Mouse (Mus musculus) testis, adult 2 months (tissue): Measurements from ENCODE around the gene Arid1a. TPM values are rescaled to one million over a fixed set of nuclear protein-coding genes. Genes with fewer than 3 reads are reported as not detected.

Experiments
- H3K27ac ChIP-seq: fragments of 200-500 bp; 2 replicates; pipeline ENCODE4 v1.5.1; 2012; ENCODE audit warnings: low read depth, low read length; ENCODE audit not compliant: control insufficient read depth, insufficient read depth
- H3K27me3 ChIP-seq: fragments of 200-500 bp; 2 replicates; pipeline ENCODE4 v1.6.1; 2012; ENCODE audit warnings: mild to moderate bottlenecking, low read length, moderate library complexity; ENCODE audit not compliant: control insufficient read depth, insufficient read depth
- H3K36me3 ChIP-seq: fragments of 200-500 bp; 2 replicates; pipeline ENCODE4 v1.6.1; 2012; ENCODE audit warnings: mild to moderate bottlenecking, low read length; ENCODE audit not compliant: control insufficient read depth, insufficient read depth
- H3K4me1 ChIP-seq: fragments of 200-500 bp; 2 replicates; pipeline ENCODE4 v1.6.1; 2012; ENCODE audit warnings: low read length; ENCODE audit not compliant: control insufficient read depth, insufficient read depth
- H3K4me3 ChIP-seq: fragments of 200-500 bp; 2 replicates; pipeline ENCODE4 v1.5.1; 2012; ENCODE audit warnings: low read depth, mild to moderate bottlenecking, low read length, moderate library complexity, mixed read lengths; ENCODE audit not compliant: control insufficient read depth
- CTCF ChIP-seq: fragments of 200-500 bp; IDR thresholded peaks from 2 replicates; pipeline ENCODE4 v1.5.1; 2012; ENCODE audit warnings: low read depth, mild to moderate bottlenecking, inconsistent platforms, low read length, moderate library complexity; ENCODE audit not compliant: control insufficient read depth, insufficient read depth, insufficient replicate concordance
- POLR2A ChIP-seq: fragments of 200-500 bp; IDR thresholded peaks from 2 replicates; pipeline ENCODE4 v1.6.1; 2012; ENCODE audit warnings: low read depth, mild to moderate bottlenecking, inconsistent platforms, low read length, moderate library complexity; ENCODE audit not compliant: control insufficient read depth
- polyA plus RNA-seq: library from polyadenylated mRNA; depleted of rRNA; stranded (reverse); fragments of >200 nt; gene quantifications from 2 replicates; pipeline ENCODE4 v1.2.3, GENCODE M21; 2012

Gene Arid1a
- polyA plus RNA-seq, 1 experiment = 36.4 TPM

DNA sequence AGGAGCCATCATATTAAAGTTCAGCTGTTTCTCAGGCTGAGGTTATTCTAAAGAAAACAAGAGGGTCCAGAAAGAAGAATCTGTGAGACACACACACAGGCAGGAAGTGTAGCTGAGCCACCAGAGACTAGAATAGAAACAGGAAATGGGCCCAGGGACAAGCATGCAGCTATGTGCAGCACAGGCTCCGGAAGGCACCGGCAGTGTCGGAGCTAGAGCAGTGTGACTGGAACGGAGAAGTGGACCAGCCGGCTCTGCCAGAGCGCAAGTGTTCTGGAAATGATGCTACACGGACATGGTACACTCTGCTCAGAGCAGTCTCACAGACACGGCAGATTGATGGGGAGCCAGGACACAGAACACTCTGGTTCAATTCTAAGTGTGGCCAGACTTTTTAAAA is 49.6 kb downstream of the Arid1a start:
- Histone ChIP-seq H3K4me1 (no peaks in the 10 kb centered on the region; the same call in 1 of the 2 replicates), H3K36me3 (no peaks in the 10 kb centered on the region), H3K4me3 (no peak overlapping the region), H3K27me3 (no peaks in the 10 kb centered on the region), H3K27ac (peak overlapping the region; percentile 61; the same call in 1 of the 2 replicates)
- TF ChIP-seq CTCF (no peak), POLR2A (no peak)

DNA sequence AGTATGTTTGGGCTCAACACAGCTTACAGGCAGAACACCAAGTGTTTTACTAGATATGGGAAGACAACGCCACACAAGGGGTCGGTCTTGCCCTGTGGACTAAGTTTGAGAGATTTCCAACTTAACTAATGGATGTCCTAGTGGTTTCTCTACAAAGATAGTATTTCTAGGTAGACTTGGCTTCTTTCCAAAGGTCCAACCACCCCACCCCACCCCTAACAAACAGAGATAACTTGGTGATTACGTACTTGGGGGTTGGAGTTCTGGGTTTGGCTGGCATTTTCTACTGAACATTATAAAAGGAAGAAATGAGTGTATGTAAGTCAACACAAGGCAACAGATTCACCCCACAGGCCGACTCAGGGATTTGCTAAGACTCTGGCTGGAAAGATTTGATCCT is 51.5 kb downstream of the Arid1a start:
- Histone ChIP-seq H3K36me3 (no peaks in the 10 kb centered on the region), H3K4me1 (no peaks in the 10 kb centered on the region; the same call in none of the 2 replicates), H3K4me3 (peak overlapping the region; percentile 72), H3K27ac (peak overlapping the region; percentile 73), H3K27me3 (no peaks in the 10 kb centered on the region)
- TF ChIP-seq POLR2A = no peak
- no peak for TF ChIP-seq CTCF

DNA sequence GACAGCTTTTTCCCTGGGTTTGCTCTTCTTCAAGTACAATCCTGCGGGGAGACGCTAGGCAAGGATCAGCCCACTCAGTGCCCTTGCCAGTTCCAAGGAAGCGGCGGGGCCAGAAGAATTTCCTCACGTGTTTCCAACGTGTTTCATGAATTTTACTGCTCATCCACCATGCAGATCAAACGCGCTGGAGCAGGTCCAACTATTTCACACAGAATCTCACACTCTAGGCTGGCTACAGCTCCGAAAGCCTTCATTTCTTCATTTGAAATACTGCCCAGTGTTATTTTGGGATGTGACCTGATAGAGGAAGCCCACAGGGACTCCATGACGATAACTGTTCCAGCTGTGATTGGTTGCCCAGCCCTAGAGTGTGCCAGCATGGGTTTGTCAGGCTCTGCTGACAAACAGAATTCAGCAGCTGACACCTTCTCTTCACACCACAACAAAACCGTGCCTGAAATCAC is 55.6 kb downstream of the Arid1a start:
- H3K4me3 ChIP-seq = no peak overlapping the region
- no peaks in the 10 kb centered on the region for H3K36me3 ChIP-seq
- no peak overlapping the region for H3K27ac ChIP-seq
- H3K4me1 ChIP-seq = no peaks in the 10 kb centered on the region; the same call in none of the 2 replicates
- TF ChIP-seq CTCF (no peak), POLR2A (no peak)
- no peaks in the 10 kb centered on the region for H3K27me3 ChIP-seq

GRCm38 (mm10) chr4:133695363-133695762 is 61.2 kb downstream of the Arid1a start:
- Histone ChIP-seq H3K27me3 (no peaks in the 10 kb centered on the region), H3K27ac (no peak overlapping the region), H3K4me3 (no peak overlapping the region), H3K36me3 (peaks cover 4% of the 10 kb centered on the region), H3K4me1 (no peaks in the 10 kb centered on the region)
- TF ChIP-seq POLR2A (no peak), CTCF (no peak)

GRCm38 (mm10) chr4:133690252-133690651 is 66.3 kb downstream of the Arid1a start:
- no peak overlapping the region for H3K27ac ChIP-seq
- H3K4me3 ChIP-seq = no peak overlapping the region
- TF ChIP-seq CTCF = no peak
- no peak for TF ChIP-seq POLR2A
- H3K4me1 ChIP-seq = no peaks in the 10 kb centered on the region; the same call in 1 of the 2 replicates
- H3K36me3 ChIP-seq = peaks cover 3% of the 10 kb centered on the region
- H3K27me3 ChIP-seq = no peaks in the 10 kb centered on the region

DNA sequence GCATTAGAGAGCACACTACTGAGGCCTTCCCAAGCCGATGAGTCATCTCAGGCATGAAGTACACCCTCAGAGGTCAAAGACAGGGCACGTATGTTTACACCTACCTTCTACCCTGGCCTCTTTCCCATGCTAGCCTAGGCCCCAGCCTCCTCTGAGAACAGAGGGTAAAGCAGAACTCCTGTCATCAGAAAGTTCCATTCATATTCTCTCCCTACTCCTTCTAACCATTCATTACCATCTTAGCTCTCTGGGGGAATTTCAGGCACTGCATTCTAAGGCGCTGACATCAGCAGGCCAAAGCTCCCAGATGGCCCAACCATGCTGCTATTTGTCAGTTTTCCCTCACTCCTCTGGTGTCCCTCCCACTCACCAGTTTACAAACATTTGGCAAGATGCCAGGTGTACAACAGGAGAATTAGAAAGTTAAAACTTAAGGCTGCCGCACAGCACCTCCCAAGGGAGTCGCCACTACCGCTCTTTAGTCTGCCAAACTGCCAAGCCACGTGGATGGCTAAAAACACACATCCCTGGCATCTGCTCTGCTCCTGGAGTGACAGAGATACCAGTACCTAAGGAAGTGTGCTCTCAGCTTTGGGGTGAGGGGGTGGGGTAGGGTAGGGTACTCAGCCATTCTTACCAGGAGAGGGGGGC is 68.0 kb downstream of the Arid1a start:
- Histone ChIP-seq H3K4me1 (no peaks in the 10 kb centered on the region; the same call in 1 of the 2 replicates), H3K27me3 (no peaks in the 10 kb centered on the region), H3K36me3 (peaks cover 2% of the 10 kb centered on the region), H3K4me3 (no peak overlapping the region), H3K27ac (no peak overlapping the region)
- no peak for TF ChIP-seq CTCF
- TF ChIP-seq POLR2A = no peak

DNA sequence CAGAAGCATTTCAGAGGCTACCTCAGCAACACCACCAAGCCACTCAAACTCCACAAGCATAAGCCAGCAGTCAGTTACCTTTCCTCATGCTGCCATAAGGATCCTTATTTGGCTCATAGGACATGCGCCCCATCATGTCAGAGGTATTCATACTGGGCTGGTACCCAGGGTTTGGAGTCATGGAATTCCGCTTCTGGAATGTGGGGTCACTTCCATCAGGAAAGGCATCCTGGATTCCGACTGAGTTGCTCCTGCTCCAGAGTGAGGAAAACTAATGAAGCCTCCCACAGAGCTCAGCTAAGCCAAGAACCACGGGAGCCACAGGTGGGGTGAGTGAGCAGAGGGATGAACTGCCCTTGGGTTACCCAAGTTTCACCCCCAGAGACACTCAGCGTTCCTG is 69.4 kb downstream of the Arid1a start:
- Histone ChIP-seq H3K36me3 (peaks cover 2% of the 10 kb centered on the region), H3K27me3 (no peaks in the 10 kb centered on the region), H3K4me1 (no peaks in the 10 kb centered on the region; the same call in 1 of the 2 replicates), H3K27ac (no peak overlapping the region), H3K4me3 (no peak overlapping the region)
- TF ChIP-seq POLR2A (no peak), CTCF (no peak)
